ENCODE assay signal across 13 mouse cellular contexts in genomic region chr8:110856760-110857461, GRCm38 (mm10). TPM values are rescaled to one million over a fixed set of nuclear protein-coding genes. Genes with fewer than 3 reads are reported as not detected.
DNase-seq lines count a peak whose midpoint lies in the region; ATAC-seq and TF ChIP-seq lines count a peak whose summit lies in the region.
"Had no signal": no experiment of that assay in that cellular context is flagged by ENCODE, and none has a peak within 500 bp of the region (broad histone marks: within the 10 kb centered on the region; RNA-seq: fewer than 3 reads in every experiment).

No protein-coding gene starts in this region.

- peak; percentile 7 to 14 for DNase-seq in heart, postnatal 10 days
- peak; percentile 23 for DNase-seq in lung, postnatal 36 days
- DNase-seq in lung, adult 2 months = no peak
- DNase-seq in ES-CJ7 (ENCODE audit: low read depth, low spot score) = peak; percentile 38
- no peak for DNase-seq in right cerebral cortex, postnatal 36 days (ENCODE audit: low spot score in 2 of 2)
- DNase-seq: cerebellum, adult 9-11 months; thymus, postnatal 25 days had no signal

- H3K4me1 ChIP-seq in heart, embryonic 12.5 days (replicated peaks) = no peaks in the 10 kb centered on the region
- H3K4me1 ChIP-seq in lung, adult 2 months (ENCODE audit: control insufficient read depth, insufficient read depth, low read length) = no peaks in the 10 kb centered on the region
- H3K4me1 ChIP-seq: intestine, embryonic 15.5 days had no signal

- H3K4me3 ChIP-seq in heart, embryonic 12.5 days = no peak overlapping the region
- H3K4me3 ChIP-seq in lung, adult 2 months (replicated peaks; ENCODE audit: extremely low read depth, low read depth, low read length) = no peak overlapping the region
- H3K4me3 ChIP-seq: intestine, embryonic 15.5 days; myocyte had no signal

- 85% methylated on average over 5 of the region's 5 CpGs for WGBS in heart, embryonic 12.5 days
- 76% methylated on average over 5 of the region's 5 CpGs for WGBS in lung, adult 2 months

- ATAC-seq in heart, embryonic 12.5 days (ENCODE audit: insufficient number of reproducible peaks, low FRiP score) = no peak
- peak; percentile 58 for ATAC-seq in megakaryocyte progenitor cell, adult 5-6 weeks (replicated peaks; ENCODE audit: poor library complexity)
- ATAC-seq: intestine, embryonic 15.5 days had no signal

- no peak for TF ChIP-seq CTCF in lung, adult 2 months (IDR thresholded peaks at IDR 0.05; ENCODE audit: insufficient read depth, low read length)

- no peaks in the 10 kb centered on the region for H3K27me3 ChIP-seq in heart, embryonic 12.5 days (replicated peaks)
- H3K27me3 ChIP-seq: intestine, embryonic 15.5 days had no signal

- no peak overlapping the region for H3K27ac ChIP-seq in heart, embryonic 12.5 days (ENCODE audit: poor library complexity, severe bottlenecking)
- H3K27ac ChIP-seq: intestine, embryonic 15.5 days; macrophage had no signal

- no peaks in the 10 kb centered on the region for H3K9me3 ChIP-seq in heart, embryonic 12.5 days (replicated peaks)
- H3K9me3 ChIP-seq: intestine, embryonic 15.5 days had no signal

- peaks cover 87% of the 10 kb centered on the region for H3K36me3 ChIP-seq in heart, embryonic 12.5 days

- no peak overlapping the region for H3K9ac ChIP-seq in heart, embryonic 12.5 days
- H3K9ac ChIP-seq: intestine, embryonic 15.5 days had no signal

- intact Hi-C loops in heart, postnatal 10 days (cut with DNase I) = loop anchor here (2.0 to 5.0 kb wide), 2 partner anchors 106 to 235 kb away; partner anchors contain the start of genes Clec18a and Pdpr

- no peak overlapping the region for H3K4me2 ChIP-seq in heart, embryonic 12.5 days
- H3K4me2 ChIP-seq: intestine, embryonic 15.5 days had no signal

- no peak for TF ChIP-seq POLR2A in lung, adult 2 months (IDR thresholded peaks at IDR 0.05; ENCODE audit: borderline replicate concordance, extremely low read depth, low read depth, low read length)

RNA-seq across cellular contexts. Expression of gene Sf3b3, which starts 10.3 kb away (rescaled TPM):
- total RNA-seq in heart, postnatal 10 days (2021) = 10 to 100 TPM; 52.2 to 57.0 TPM
- polyA plus RNA-seq in heart, embryonic 12.5 days (2016; fragmentation: Nextera tagmentation; extraction: Ambion mirVana) = 106 and 110 TPM in 2 replicates
- polyA plus RNA-seq in lung, adult 2 months (2012; rRNA removed) = 22.3 and 33.3 TPM in 2 replicates
- 123 and 140 TPM in 2 replicates for total RNA-seq in megakaryocyte progenitor cell, adult 5-6 weeks (2015)
- 162 and 197 TPM in 2 replicates for total RNA-seq in megakaryocyte progenitor cell, adult 5-6 weeks (2017)

RNA-seq across cellular contexts. Expression of gene Cog4, which starts 10.5 kb away (rescaled TPM):
- 10 to 100 TPM; 53.0 to 60.8 TPM for total RNA-seq in heart, postnatal 10 days (2021)
- polyA plus RNA-seq in heart, embryonic 12.5 days (2016; fragmentation: Nextera tagmentation; extraction: Ambion mirVana) = 65.2 and 65.7 TPM in 2 replicates
- 19.2 and 26.8 TPM in 2 replicates for polyA plus RNA-seq in lung, adult 2 months (2012; rRNA removed)
- 10.7 and 11.2 TPM in 2 replicates for total RNA-seq in megakaryocyte progenitor cell, adult 5-6 weeks (2015)
- total RNA-seq in megakaryocyte progenitor cell, adult 5-6 weeks (2017) = 27.7 and 30.7 TPM in 2 replicates

RNA-seq across cellular contexts. Expression of gene Fuk, which starts 45.4 kb away (rescaled TPM):
- total RNA-seq in heart, postnatal 10 days (2021) = 1 to 10 TPM; 6.8 to 8.6 TPM
- 10.0 and 10.2 TPM in 2 replicates for polyA plus RNA-seq in heart, embryonic 12.5 days (2016; fragmentation: Nextera tagmentation; extraction: Ambion mirVana)
- polyA plus RNA-seq in lung, adult 2 months (2012; rRNA removed) = 15.8 and 17.9 TPM in 2 replicates
- 2.6 and 3.0 TPM in 2 replicates for total RNA-seq in megakaryocyte progenitor cell, adult 5-6 weeks (2015)
- total RNA-seq in megakaryocyte progenitor cell, adult 5-6 weeks (2017) = 3.0 and 6.0 TPM in 2 replicates

RNA-seq across cellular contexts. Expression of gene Il34, which starts 51.2 kb away (rescaled TPM):
- total RNA-seq in heart, postnatal 10 days (2021) = 1 to 10 TPM; 5.1 to 8.1 TPM
- 0.13 and 0.32 TPM in 2 replicates for polyA plus RNA-seq in heart, embryonic 12.5 days (2016; fragmentation: Nextera tagmentation; extraction: Ambion mirVana)
- polyA plus RNA-seq in lung, adult 2 months (2012; rRNA removed) = 35.4 and 40.4 TPM in 2 replicates
- total RNA-seq in megakaryocyte progenitor cell, adult 5-6 weeks (2015) = not detected in 2 replicates
- not detected in 2 replicates for total RNA-seq in megakaryocyte progenitor cell, adult 5-6 weeks (2017)
- polyA plus RNA-seq: limb, embryonic 11.5 days; macrophage had no signal

Comparison
In these comparisons a context has a peak if more than half of its experiments do, and no peak if none do; other contexts are left out.
1. DNase-seq: peak in heart, postnatal 10 days (2 of 2), lung, postnatal 36 days (single experiment) and ES-CJ7 (single experiment); none in lung, adult 2 months (single experiment) and right cerebral cortex, postnatal 36 days (0 of 2).